Mouse (Mus musculus) liver, postnatal 0 days (tissue): ENCODE data around the gene Alkbh8. TPM values are rescaled to one million over a fixed set of nuclear protein-coding genes. Genes with fewer than 3 reads are reported as not detected.
"Not testable (repeated sequence)": the region's sequence is repeated elsewhere in the genome, so short reads cannot be mapped to it uniquely, and the experiment has no call there.

Source experiments
- ATAC-seq: fragments of 200-750 bp; cut with Nextera tagmentation; 2 replicates; pipeline ENCODE4 v1.8.0; 2017; ENCODE audit warnings: mild to moderate bottlenecking, moderate library complexity
- DNase-seq: peaks from one replicate; pipeline ENCODE4 v3.0.0-alpha.2; 2016
- H3K27ac ChIP-seq: fragments of 300-500 bp; sonication (generic); 2 replicates; pipeline ENCODE4 v1.5.1; 2014; ENCODE audit warnings: antibody characterized with exemption, moderate library complexity, mild to moderate bottlenecking, low read depth
- H3K27me3 ChIP-seq: fragments of 300-500 bp; sonication (generic); 2 replicates; pipeline ENCODE4 v1.6.1; 2014; ENCODE audit warnings: low read length, control low read depth, mixed read lengths; ENCODE audit not compliant: insufficient read depth
- H3K36me3 ChIP-seq: fragments of 300-500 bp; sonication (generic); replicated peaks from 2 replicates; pipeline ENCODE4 v1.6.1; 2014; ENCODE audit warnings: mild to moderate bottlenecking, control low read depth, low read length, moderate library complexity, mixed read lengths; ENCODE audit not compliant: insufficient read depth
- H3K4me1 ChIP-seq: fragments of 300-500 bp; sonication (generic); 2 replicates; pipeline ENCODE4 v1.6.1; 2014; ENCODE audit warnings: antibody characterized with exemption, mild to moderate bottlenecking, control low read depth; ENCODE audit not compliant: insufficient read depth
- H3K4me2 ChIP-seq: fragments of 300-500 bp; sonication (generic); 2 replicates; pipeline ENCODE4 v1.6.1; 2014; ENCODE audit warnings: low read depth, mild to moderate bottlenecking, low read length, moderate library complexity, mixed read lengths
- H3K4me3 ChIP-seq: fragments of 300-500 bp; sonication (generic); 2 replicates; pipeline ENCODE4 v1.5.1; 2014; ENCODE audit warnings: low read depth, low read length
- H3K9ac ChIP-seq: fragments of 300-500 bp; sonication (generic); replicated peaks from 2 replicates; pipeline ENCODE4 v1.6.1; 2014; ENCODE audit warnings: mild to moderate bottlenecking, moderate library complexity
- H3K9me3 ChIP-seq: fragments of 300-500 bp; sonication (generic); 2 replicates; pipeline ENCODE4 v1.6.1; 2016; ENCODE audit warnings: mild to moderate bottlenecking, control low read depth, low read length, mixed read lengths
- CTCF ChIP-seq: sonication (generic); IDR thresholded peaks from 2 replicates; pipeline ENCODE4 v1.5.1; 2016; ENCODE audit warnings: antibody characterized with exemption, low read depth
- EP300 ChIP-seq: IDR thresholded peaks from 2 replicates; pipeline ENCODE4 v1.6.1; 2016; ENCODE audit warnings: antibody characterized with exemption, low read depth, mild to moderate bottlenecking
- WGBS: fragments of 180-500 bp; shearing (Covaris S2); extraction: QIAGEN DNeasy Blood & Tissue Kit; methylation state at CpG from one replicate; pipeline ENCODE4 v1.1.7; 2014; ENCODE audit not compliant: insufficient replicate concordance; 5-methylcytosine and 5-hydroxymethylcytosine counted together
- polyA plus RNA-seq: library from polyadenylated mRNA; unstranded; fragments of >200 nt; fragmentation: Nextera tagmentation; extraction: Ambion mirVana; gene quantifications from 2 replicates; pipeline ENCODE4 v1.2.1, GENCODE M21; 2015

Gene Alkbh8
- polyA plus RNA-seq, 1 experiment from 2014 or later, result 6.6 TPM

GRCm38 (mm10) chr9:3403251-3404208 lies 68.6 kb downstream of the Alkbh8 start, which contains the start of gene Cwf19l2:
Cwf19l2 (plus strand) TSS chr9:3403592.
- H3K9me3 ChIP-seq, result no peaks in the 10 kb centered on the region
- ATAC-seq, result peak; percentile 91
- peaks cover 10% of the 10 kb centered on the region; the same call in 1 of the 2 replicates for H3K4me1 ChIP-seq
- peak within 1 kb of the TSS; percentile 70 for H3K4me3 ChIP-seq
- under 1% methylated on average over 28 of the region's 28 CpGs for WGBS
- H3K9ac ChIP-seq, result peak within 1 kb of the TSS; percentile 77
- TF ChIP-seq CTCF (peak; percentile 59), EP300 (peak; percentile 9; the same call in 1 of the 2 replicates)
- DNase-seq, result peak; percentile 80
- no peaks in the 10 kb centered on the region for H3K36me3 ChIP-seq
- peak within 1 kb of the TSS; percentile 80 for H3K4me2 ChIP-seq
- H3K27ac ChIP-seq, result peak within 1 kb of the TSS; percentile 82
- no peaks in the 10 kb centered on the region for H3K27me3 ChIP-seq

DNA sequence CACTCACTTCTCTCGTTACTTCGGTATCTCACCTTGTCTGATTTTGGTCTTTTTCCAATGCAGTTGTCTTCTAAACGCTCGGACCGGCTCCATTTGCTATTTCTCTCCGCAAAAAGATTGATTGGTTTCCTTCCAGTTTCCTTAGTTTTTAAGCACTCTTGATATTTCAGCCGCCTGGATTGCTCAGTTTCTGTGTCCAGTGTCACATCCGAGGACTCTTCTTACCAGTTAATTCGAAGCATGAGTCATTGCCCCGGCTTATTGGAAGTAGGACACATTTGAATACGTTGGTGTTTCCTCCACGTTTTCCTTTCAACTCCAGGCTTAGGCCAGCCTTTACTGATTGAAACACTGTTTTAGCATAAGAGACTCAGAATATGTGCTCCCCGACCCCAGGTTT lies 69.4 kb downstream of the Alkbh8 start:
- ATAC-seq (peak; percentile 11; the same call in 1 of the 2 replicates), DNase-seq (peak; percentile 18)
- peak overlapping the region; percentile 77 for H3K9ac ChIP-seq
- peak overlapping the region; percentile 80 for H3K4me2 ChIP-seq
- no peaks in the 10 kb centered on the region for H3K9me3 ChIP-seq
- H3K4me1 ChIP-seq, result peaks cover 10% of the 10 kb centered on the region; the same call in 1 of the 2 replicates
- no peak for TF ChIP-seq CTCF
- no peak for TF ChIP-seq EP300
- H3K27me3 ChIP-seq, result no peaks in the 10 kb centered on the region
- H3K36me3 ChIP-seq, result no peaks in the 10 kb centered on the region
- H3K27ac ChIP-seq, result peak overlapping the region; percentile 82
- under 1% methylated on average over 13 of the region's 13 CpGs for whole genome bisulfite sequencing
- H3K4me3 ChIP-seq, result peak overlapping the region; percentile 70

GRCm38 (mm10) chr9:3439555-3440300 lies 104.8 kb downstream of the Alkbh8 start:
- H3K27me3 ChIP-seq, H3K27ac ChIP-seq, H3K9ac ChIP-seq, H3K36me3 ChIP-seq, H3K4me2 ChIP-seq, H3K9me3 ChIP-seq, ATAC-seq, DNase-seq, H3K4me1 ChIP-seq, H3K4me3 ChIP-seq: not testable (repeated sequence)
- WGBS, result 85% methylated on average over 6 of the region's 6 CpGs

Other genes starting within 250 kb of the Alkbh8 start
- 3.7 and 4.0 TPM in 2 replicates for gene Cwf19l2, start 68.5 kb downstream of the Alkbh8 start, polyA plus RNA-seq
- 0.09 and 0.11 TPM in 2 replicates for gene Gucy1a2, start 197.6 kb downstream of the Alkbh8 start, polyA plus RNA-seq